Mouse (Mus musculus) myocyte (in vitro differentiated cells): ENCODE measurements at regions not wholly inside any gene's neighbourhood (a gene's known extent, or its start where the extent isn't known, plus 50 kb on each side); places are given as distances from the start of the nearest gene placed in this dataset.

Experiments used
- E2F4 ChIP-seq: IDR thresholded peaks from one replicate; pipeline ENCODE4 v1.6.1; 2011; ENCODE audit warnings: mild to moderate bottlenecking, control low read depth, moderate library complexity; ENCODE audit not compliant: insufficient read depth
- MAX ChIP-seq: IDR thresholded peaks from one replicate; pipeline ENCODE4 v1.6.1; 2011; ENCODE audit warnings: low read depth, mild to moderate bottlenecking, control low read depth
- POLR2A ChIP-seq: IDR thresholded peaks from one replicate; pipeline ENCODE4 v1.6.1; 2011; ENCODE audit warnings: low read depth, mild to moderate bottlenecking, control low read depth, moderate library complexity; ENCODE audit not compliant: insufficient read length
- USF1 ChIP-seq: IDR thresholded peaks from one replicate; pipeline ENCODE4 v1.6.1; 2011; ENCODE audit warnings: low read depth, mild to moderate bottlenecking, control low read depth, moderate library complexity

DNA sequence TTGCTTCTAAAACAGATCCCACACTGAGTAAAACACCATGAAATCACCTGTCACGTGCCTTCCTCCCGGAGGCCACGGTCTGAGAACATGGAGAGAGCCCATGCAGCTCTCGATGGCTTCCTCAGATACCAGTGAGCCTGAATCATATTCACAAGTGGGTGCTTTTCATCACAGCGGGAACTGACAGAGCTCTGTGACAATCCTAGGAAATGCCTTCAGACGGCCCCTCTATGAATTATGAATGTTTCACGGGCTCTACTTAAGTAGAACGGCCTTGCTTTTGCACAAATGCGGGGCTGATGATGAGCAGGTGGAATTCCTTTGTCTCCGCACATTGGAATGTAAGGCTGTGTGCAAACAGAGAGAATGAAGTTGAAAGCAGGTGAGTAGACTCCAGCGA, 383.1 kb downstream of the Lrig3 start:
- no peak for TF ChIP-seq MAX
- TF ChIP-seq USF1: no peak
- TF ChIP-seq POLR2A: no peak
- TF ChIP-seq E2F4: no peak
